Mouse (Mus musculus): ENCODE measurements around the gene Trim29.

Trim29 gene

DNA sequence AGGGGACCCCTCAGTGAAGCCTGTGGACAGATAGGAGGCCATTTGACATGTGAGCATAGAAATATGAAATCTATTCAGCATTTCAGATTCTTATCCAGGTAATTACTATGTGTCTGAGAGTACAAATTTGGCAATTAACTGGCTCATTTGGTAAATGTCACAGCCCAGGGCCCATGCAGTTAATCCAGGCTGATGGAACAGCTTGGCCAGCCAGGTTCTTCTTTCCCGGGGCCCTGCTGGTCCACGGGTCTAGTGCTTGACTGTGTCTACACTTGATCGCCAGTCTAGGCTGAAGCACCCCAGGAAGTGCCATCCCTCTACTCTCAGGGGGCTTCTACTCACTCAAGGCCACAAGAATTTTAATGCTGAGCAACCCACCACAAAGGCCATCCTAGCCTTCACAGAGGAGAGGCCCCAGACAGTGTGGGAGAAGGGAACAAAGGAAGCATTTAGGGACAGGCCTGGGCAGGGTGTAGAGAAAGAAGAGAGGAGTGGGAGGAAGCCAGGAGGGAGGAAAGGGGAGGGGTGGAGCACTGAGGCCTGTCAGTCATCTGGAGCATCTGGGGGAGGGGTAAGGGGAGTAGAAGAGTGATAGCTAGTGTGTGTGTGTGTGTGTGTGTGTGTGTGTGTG, 4.8 kb downstream of the Trim29 start:
- no peak for DNase-seq

- peak in 1 of 2 experiments; percentile 51 for DNase-seq
Observed at GRCm38 (mm10) chr9:43316466-43316865, 5.8 kb downstream of the Trim29 start.

- DNase-seq = no peak
Observed at GRCm38 (mm10) chr9:43318661-43319060, 8.0 kb downstream of the Trim29 start.

GRCm38 (mm10) chr9:43321951-43322350, 11.3 kb downstream of the Trim29 start:
- no peak for DNase-seq

DNA sequence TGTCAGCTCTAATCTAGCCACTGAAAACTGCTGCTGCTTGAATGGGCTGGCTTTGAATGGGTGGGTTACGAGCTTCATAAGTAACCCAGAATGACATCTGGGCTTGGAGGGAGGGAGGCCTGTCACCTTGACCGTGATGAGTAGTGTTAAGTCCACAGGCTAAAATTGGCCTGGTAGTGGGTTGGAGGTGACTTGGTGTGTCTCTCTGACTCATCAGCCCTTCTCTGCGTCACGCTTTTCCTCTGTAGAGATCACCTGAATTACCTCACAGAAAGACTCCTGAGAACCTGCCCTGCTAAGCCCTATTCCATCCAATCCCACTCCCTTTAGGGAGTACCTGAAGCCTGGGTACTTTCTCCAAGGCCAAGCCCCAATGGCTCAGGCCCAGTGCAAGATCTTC, 12.0 kb downstream of the Trim29 start:
- DNase-seq = no peak

- no peak for DNase-seq
Observed at GRCm38 (mm10) chr9:43325486-43325885, 14.8 kb downstream of the Trim29 start.

GRCm38 (mm10) chr9:43326015-43326631, 15.5 kb downstream of the Trim29 start:
- no peak for DNase-seq

GRCm38 (mm10) chr9:43327182-43328129, 16.8 kb downstream of the Trim29 start:
- no peak for DNase-seq

- peak; percentile 67 to 70 for DNase-seq
Observed at GRCm38 (mm10) chr9:43330426-43330825, 19.8 kb downstream of the Trim29 start.

GRCm38 (mm10) chr9:43331476-43332471, 21.1 kb downstream of the Trim29 start:
- peak; percentile 80 to 86 for DNase-seq

GRCm38 (mm10) chr9:43334476-43334875, 23.8 kb downstream of the Trim29 start:
- DNase-seq = no peak

DNA sequence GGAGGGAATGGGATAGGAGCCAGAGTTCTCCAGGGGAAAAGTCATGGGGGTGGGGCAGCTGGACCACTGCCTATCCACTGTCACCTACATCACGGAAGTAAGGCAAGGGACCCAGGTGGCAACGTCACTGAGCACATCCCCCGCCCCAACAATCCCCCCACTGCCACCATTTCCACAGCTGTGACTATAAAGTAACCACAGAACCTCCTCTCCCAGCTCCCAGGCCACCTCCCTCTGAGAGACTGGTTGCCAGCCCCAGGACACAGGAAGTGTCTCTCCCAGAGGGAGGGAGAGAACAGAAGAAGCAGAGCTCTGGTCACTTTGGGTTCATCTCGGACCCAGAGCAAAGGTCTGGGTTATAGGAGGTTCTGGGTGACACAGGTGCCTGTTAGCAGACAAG, 27.0 kb downstream of the Trim29 start:
- DNase-seq = no peak

DNA sequence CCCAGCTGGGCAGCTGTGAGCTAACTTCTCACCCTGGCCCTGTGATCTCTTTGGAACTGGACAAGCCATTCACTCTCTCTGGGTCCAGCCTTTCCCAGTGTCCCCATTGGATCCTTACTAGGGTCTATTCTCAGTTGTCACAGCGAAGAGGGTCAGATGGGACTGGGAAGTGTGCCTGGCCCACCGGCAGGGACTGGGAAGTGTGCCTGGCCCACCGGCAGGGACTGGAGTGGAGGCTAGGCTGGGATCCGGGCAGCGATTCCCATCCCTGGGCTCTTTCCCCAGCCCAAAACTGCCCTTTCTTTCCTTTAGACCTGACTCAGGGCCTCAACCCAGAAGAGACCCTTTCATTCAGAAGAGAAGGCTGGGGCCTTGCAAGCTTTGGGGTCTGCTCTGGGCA, 27.4 kb downstream of the Trim29 start:
- no peak for DNase-seq

DNA sequence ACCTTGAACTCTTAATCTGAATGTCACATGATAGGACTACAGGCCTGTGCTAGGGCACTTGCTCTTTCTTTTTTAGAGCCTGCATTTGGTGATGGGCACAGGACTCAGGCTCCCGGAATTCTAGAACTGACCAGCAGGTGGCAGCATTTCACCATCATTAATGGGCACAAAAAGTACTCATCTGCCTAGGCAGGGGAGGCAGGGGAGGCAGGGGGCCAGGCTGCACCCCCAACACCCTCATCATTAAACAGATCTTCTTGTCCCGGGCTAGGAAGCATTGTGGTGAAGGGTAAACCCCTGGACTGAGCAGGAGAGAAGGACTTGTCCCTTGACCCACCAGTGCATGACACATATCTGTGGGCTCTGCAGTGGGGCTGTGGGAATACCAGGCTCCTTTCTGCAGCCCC, 29.0 kb downstream of the Trim29 start:
- peak; percentile 82 to 86 for DNase-seq

- no peak for DNase-seq
Observed at GRCm38 (mm10) chr9:43350089-43350488, 39.4 kb downstream of the Trim29 start.

DNA sequence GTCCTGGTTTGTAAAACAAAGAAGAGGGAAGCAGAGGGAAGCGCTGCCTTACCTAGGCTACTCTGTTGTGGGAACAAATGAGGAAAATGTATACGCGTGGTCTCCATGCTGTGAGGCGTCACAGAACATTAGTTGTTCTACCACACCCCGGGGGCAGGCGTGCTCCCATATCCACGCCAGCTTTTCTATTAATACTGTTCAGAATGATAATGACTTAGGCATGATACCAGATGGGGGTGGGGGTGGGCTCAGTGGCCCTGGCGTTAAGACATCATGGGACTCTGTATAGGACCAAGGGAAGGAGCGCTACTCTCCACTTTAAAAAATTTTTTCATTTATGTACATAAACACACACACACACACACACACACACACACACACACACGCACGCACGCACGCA, 40.4 kb downstream of the Trim29 start:
- no peak for DNase-seq

- no peak for DNase-seq
Observed at GRCm38 (mm10) chr9:43357011-43357410, 46.4 kb downstream of the Trim29 start.

DNA sequence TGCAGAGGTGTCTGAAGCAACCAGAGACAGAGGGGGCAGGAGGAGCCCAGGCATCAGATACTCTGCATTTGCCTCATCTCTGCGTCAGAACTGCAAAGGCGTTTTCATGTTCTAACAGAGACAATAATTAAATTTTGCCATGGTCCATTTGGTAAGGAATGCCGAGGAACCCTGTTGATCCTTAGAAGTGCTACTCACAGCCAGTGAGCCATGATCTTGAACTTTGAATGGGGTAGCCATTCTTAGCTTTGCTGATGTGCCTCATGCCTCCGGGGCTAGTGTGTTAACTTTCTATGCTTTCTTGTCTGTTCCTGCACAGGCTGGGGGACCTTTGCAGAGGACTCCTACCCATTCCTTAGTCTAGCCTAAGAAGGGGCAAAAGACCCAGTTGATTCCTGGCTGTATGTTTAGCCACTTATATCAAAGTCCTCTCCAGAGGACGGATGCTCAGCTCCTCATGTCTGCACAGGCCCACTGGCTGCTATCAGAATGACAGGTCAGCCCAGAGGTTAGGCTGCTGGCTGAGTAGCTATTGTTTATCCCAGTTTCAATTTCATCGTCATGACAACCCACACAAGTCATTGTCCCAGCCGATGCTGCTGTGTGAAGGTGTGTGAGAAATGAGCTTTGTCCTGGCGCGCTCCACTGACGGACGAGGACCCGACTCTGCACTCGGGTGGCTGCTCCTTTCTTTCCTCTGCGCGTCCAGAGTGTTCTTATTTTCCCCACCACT, 48.1 kb downstream of the Trim29 start:
- DNase-seq = no peak

- DNase-seq = no peak
Observed at GRCm38 (mm10) chr9:43368781-43369180, 58.1 kb downstream of the Trim29 start.

DNA sequence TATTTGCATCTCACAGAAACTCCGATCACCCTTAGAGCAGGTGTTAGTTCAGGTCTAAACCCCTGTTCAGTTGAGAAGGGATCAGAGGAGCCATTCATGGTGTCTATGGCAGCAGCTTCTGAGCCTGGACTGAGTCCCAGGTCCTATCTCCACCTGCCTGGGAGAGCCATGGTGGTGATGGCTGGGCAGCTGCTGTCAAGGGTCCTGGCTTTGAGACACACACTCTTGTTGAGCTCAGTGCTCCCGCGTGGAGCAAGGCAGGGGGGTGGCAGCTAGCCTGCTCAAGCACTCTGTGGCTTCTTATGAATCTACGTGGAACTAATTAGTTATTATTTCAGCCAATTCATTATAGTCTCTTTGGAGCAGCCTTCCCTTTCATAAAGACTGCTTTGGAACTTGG, 73.2 kb downstream of the Trim29 start:
- no peak for DNase-seq

DNA sequence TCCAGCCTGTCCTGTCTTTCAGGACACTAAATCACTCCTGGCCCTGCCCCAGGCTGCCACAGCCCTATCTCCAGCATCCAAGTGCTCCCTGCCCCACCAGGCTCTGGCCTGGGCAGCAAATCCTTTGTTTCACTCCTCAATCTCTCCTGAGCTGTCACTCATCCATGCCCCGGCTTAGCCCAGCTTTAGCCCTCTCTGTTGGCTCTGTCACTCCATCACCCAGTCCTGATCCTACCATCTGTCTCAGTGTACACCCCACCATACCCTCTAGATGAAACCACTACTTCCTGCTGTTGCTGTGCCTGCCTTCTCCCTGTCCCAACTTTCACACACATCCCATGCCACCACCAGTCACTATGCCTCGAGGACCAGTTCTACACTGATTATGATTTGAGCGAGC, 73.8 kb downstream of the Trim29 start:
- no peak for DNase-seq

Data from cerebellum, postnatal 25 days (tissue).